23 mouse cellular contexts compared by ENCODE assay signal in the genomic region with DNA sequence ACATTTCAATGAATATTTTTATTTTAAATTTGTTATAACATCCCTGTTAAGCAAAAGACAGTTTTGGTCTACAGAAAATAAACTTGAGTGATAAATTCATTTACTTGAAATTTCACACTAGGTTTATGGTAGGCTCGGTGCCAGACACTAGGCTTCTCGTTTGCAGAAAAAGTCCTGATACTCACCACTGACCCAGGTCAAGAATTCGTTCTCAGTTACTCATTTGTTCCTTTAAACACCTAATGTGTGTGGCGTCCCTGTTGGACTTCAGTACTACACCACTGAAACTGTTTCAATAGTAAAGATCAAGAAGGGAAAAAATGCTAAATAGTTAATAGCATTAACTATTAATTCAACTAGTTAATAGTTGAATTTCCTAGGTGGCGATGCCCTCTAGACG. TPM values are rescaled to one million over a fixed set of nuclear protein-coding genes. Genes with fewer than 3 reads are reported as not detected.
A peak's percentile ranks its signal among the peaks of the same experiment; 100 is the strongest.
DNase-seq lines count a peak whose midpoint lies in the region; ATAC-seq and TF ChIP-seq lines count a peak whose summit lies in the region.
"Had no signal": no experiment of that assay in that cellular context is flagged by ENCODE, and none has a peak within 500 bp of the region (broad histone marks: within the 10 kb centered on the region; RNA-seq: fewer than 3 reads in every experiment).

No protein-coding gene starts in this region.

- no peaks in the 10 kb centered on the region for H3K36me3 ChIP-seq in kidney, embryonic 14.5 days (ENCODE audit: control insufficient read depth, insufficient read depth, low read length)
- H3K36me3 ChIP-seq in kidney, embryonic 16.5 days (ENCODE audit: insufficient read depth, low read length), result no peaks in the 10 kb centered on the region
- H3K36me3 ChIP-seq: embryonic facial prominence, embryonic 15.5 days; forebrain, embryonic 10.5 days; hindbrain, embryonic 12.5 days had no signal

- peak; percentile 28 for DNase-seq in kidney, adult 18-20 months
- DNase-seq in kidney, postnatal 25 days, result peak; percentile 45 to 60
- no peak for DNase-seq in left cerebral cortex, postnatal 25 days (ENCODE audit: low spot score in 2 of 2)
- no peak for DNase-seq in lung, adult 2 months
- DNase-seq: adrenal gland, adult 8-10 months; adrenal gland, postnatal 36 days; cerebellum, adult 2 months; cerebellum, postnatal 10 days; embryo, embryonic 11 days; gastrocnemius, adult 2 months; gastrocnemius, postnatal 25 days; heart, postnatal 10 days; heart, postnatal 4 days had no signal

- 70% methylated on average over 6 of the region's 6 CpGs for WGBS in kidney, embryonic 14.5 days
- 65% methylated on average over 6 of the region's 6 CpGs for WGBS in kidney, embryonic 16.5 days
- 67% methylated on average over 6 of the region's 6 CpGs for WGBS in lung, adult 2 months

- ATAC-seq in kidney, embryonic 14.5 days (ENCODE audit: low FRiP score, low TSS enrichment), result no peak
- ATAC-seq in kidney, embryonic 16.5 days (ENCODE audit: low FRiP score, low TSS enrichment), result peak; percentile 85
- ATAC-seq: forebrain, embryonic 14.5 days had no signal

- TF ChIP-seq CTCF in lung, adult 2 months (IDR thresholded peaks at IDR 0.05; ENCODE audit: insufficient read depth, low read length), result no peak

- no peaks in the 10 kb centered on the region for H3K9me3 ChIP-seq in kidney, embryonic 14.5 days (ENCODE audit: control insufficient read depth, low read length)
- H3K9me3 ChIP-seq in kidney, embryonic 16.5 days (ENCODE audit: low read length), result no peaks in the 10 kb centered on the region
- H3K9me3 ChIP-seq: embryonic facial prominence, embryonic 15.5 days; forebrain, embryonic 10.5 days; hindbrain, embryonic 12.5 days had no signal

- TF ChIP-seq POLR2A in lung, adult 2 months (IDR thresholded peaks at IDR 0.05; ENCODE audit: borderline replicate concordance, extremely low read depth, low read depth, low read length), result no peak

- H3K4me1 ChIP-seq in kidney, embryonic 14.5 days (ENCODE audit: control insufficient read depth, insufficient read depth, low read length), result no peaks in the 10 kb centered on the region
- no peaks in the 10 kb centered on the region for H3K4me1 ChIP-seq in kidney, embryonic 16.5 days (ENCODE audit: insufficient read depth, low read length)
- peaks cover 2% of the 10 kb centered on the region; the same call in 1 of the 2 replicates for H3K4me1 ChIP-seq in lung, adult 2 months (ENCODE audit: control insufficient read depth, insufficient read depth, low read length)
- H3K4me1 ChIP-seq: embryonic facial prominence, embryonic 15.5 days; forebrain, embryonic 10.5 days; hindbrain, embryonic 12.5 days had no signal

- H3K27ac ChIP-seq in kidney, embryonic 14.5 days (ENCODE audit: low read depth, low read length), result no peak overlapping the region
- H3K27ac ChIP-seq in kidney, embryonic 16.5 days (ENCODE audit: low read length), result no peak overlapping the region
- H3K27ac ChIP-seq: embryonic facial prominence, embryonic 15.5 days; forebrain, embryonic 10.5 days; gastrocnemius, adult 2 months; hindbrain, embryonic 12.5 days had no signal

- H3K4me2 ChIP-seq in kidney, embryonic 14.5 days (replicated peaks; ENCODE audit: low read depth, low read length), result no peak overlapping the region
- H3K4me2 ChIP-seq in kidney, embryonic 16.5 days (replicated peaks; ENCODE audit: low read depth, low read length), result no peak overlapping the region
- H3K4me2 ChIP-seq: embryonic facial prominence, embryonic 15.5 days; hindbrain, embryonic 12.5 days had no signal

- intact Hi-C loops in left cerebral cortex, postnatal 25 days (cut with DNase I), result no loop called here

- H3K9ac ChIP-seq in kidney, embryonic 14.5 days (ENCODE audit: low read depth, low read length), result no peak overlapping the region
- no peak overlapping the region for H3K9ac ChIP-seq in kidney, embryonic 16.5 days (replicated peaks; ENCODE audit: low read length)
- H3K9ac ChIP-seq: embryonic facial prominence, embryonic 15.5 days; hindbrain, embryonic 12.5 days had no signal

- no peak overlapping the region for H3K4me3 ChIP-seq in kidney, embryonic 14.5 days (ENCODE audit: low read length)
- H3K4me3 ChIP-seq in kidney, embryonic 16.5 days (ENCODE audit: low read length), result no peak overlapping the region
- no peak overlapping the region for H3K4me3 ChIP-seq in lung, adult 2 months (replicated peaks; ENCODE audit: extremely low read depth, low read depth, low read length)
- H3K4me3 ChIP-seq: embryonic facial prominence, embryonic 15.5 days; erythroblast, embryonic 14.5 days; forebrain, embryonic 10.5 days; gastrocnemius, adult 2 months; hindbrain, embryonic 12.5 days had no signal

- H3K27me3 ChIP-seq in kidney, embryonic 14.5 days (ENCODE audit: control insufficient read depth, insufficient read depth, low read length), result no peaks in the 10 kb centered on the region
- H3K27me3 ChIP-seq in kidney, embryonic 16.5 days (ENCODE audit: insufficient read depth, low read length), result no peaks in the 10 kb centered on the region
- H3K27me3 ChIP-seq: CH12.LX; embryonic facial prominence, embryonic 15.5 days; hindbrain, embryonic 12.5 days had no signal

RNA-seq across cellular contexts. Expression of a gene that starts 46.3 kb away (rescaled TPM):
- 1.0 and 1.3 TPM in 2 replicates for polyA plus RNA-seq in kidney, embryonic 14.5 days (2014; fragmentation: Nextera tagmentation; extraction: Ambion mirVana)
- 2.0 and 2.8 TPM in 2 replicates for polyA plus RNA-seq in kidney, embryonic 16.5 days (2015; fragmentation: Nextera tagmentation; extraction: Ambion mirVana)
- 1 to 10 TPM; 5.5 to 6.8 TPM for total RNA-seq in left cerebral cortex, postnatal 25 days (2021)
- 12.8 and 17.3 TPM in 2 replicates for polyA plus RNA-seq in lung, adult 2 months (2012; rRNA removed)
- total RNA-seq: CH12.LX; common myeloid progenitor, adult 5-6 weeks; granulocyte monocyte progenitor cell, adult 5-6 weeks had no signal
- polyA plus RNA-seq: erythroblast, embryonic 14.5 days had no signal

RNA-seq across cellular contexts. Expression of a gene that starts 59.4 kb away (rescaled TPM):
- 83.5 and 102 TPM in 2 replicates for polyA plus RNA-seq in kidney, embryonic 14.5 days (2014; fragmentation: Nextera tagmentation; extraction: Ambion mirVana)
- polyA plus RNA-seq in kidney, embryonic 16.5 days (2015; fragmentation: Nextera tagmentation; extraction: Ambion mirVana), result 88.0 and 94.5 TPM in 2 replicates
- total RNA-seq in left cerebral cortex, postnatal 25 days (2021), result 10 to 100 TPM; 30.6 to 32.3 TPM
- polyA plus RNA-seq in lung, adult 2 months (2012; rRNA removed), result 10.6 and 12.7 TPM in 2 replicates

Comparison
In these comparisons a context has a peak if more than half of its experiments do, and no peak if none do; other contexts are left out.
1. DNase-seq: peak in kidney, adult 18-20 months (single experiment) and kidney, postnatal 25 days (2 of 2); none in left cerebral cortex, postnatal 25 days (0 of 2) and lung, adult 2 months (single experiment).